Mouse (Mus musculus): Measurements from ENCODE around the gene Abca14. TPM values are rescaled to one million over a fixed set of nuclear protein-coding genes. Genes with fewer than 3 reads are reported as not detected.

Abca14 gene
- polyA plus RNA-seq (2015; fragmentation: Illumina TruSeq; extraction: RNeasy Lipid Tissue Mini Kit (QIAGEN cat#74804); ENCODE audit: low read depth, low replicate concordance), result not detected

GRCm38 (mm10) chr7:120203789-120204188, at the start of gene Abca14:
Abca14 (plus strand) TSS chr7:120203961.

GRCm38 (mm10) chr7:120173603-120174244, 30.0 kb upstream of the Abca14 start, which contains the start of gene Anks4b:
Anks4b (plus strand) TSS chr7:120173858.

GRCm38 (mm10) chr7:120201771-120202170, 2.0 kb upstream of the Abca14 start, which contains the start of gene Crym:
Crym (minus strand) TSS chr7:120202111.

GRCm38 (mm10) chr7:120328087-120328793, 124.5 kb downstream of the Abca14 start, which contains the start of gene Abca15:
Abca15 (plus strand) TSS chr7:120328670.

Other genes starting within 250 kb of the Abca14 start
- 0.45 TPM for gene Dnah3, start 108.7 kb upstream of the Abca14 start, polyA plus RNA-seq (2015; fragmentation: Illumina TruSeq; extraction: RNeasy Lipid Tissue Mini Kit (QIAGEN cat#74804); ENCODE audit: low read depth, low replicate concordance)
- gene Tmem159, start 101.6 kb upstream of the Abca14 start, polyA plus RNA-seq (2015; fragmentation: Illumina TruSeq; extraction: RNeasy Lipid Tissue Mini Kit (QIAGEN cat#74804); ENCODE audit: low read depth, low replicate concordance), result 18.5 TPM
- gene Zp2, start 58.7 kb upstream of the Abca14 start, polyA plus RNA-seq (2015; fragmentation: Illumina TruSeq; extraction: RNeasy Lipid Tissue Mini Kit (QIAGEN cat#74804); ENCODE audit: low read depth, low replicate concordance), result not detected
- gene Anks4b, start 30.1 kb upstream of the Abca14 start, polyA plus RNA-seq (2015; fragmentation: Illumina TruSeq; extraction: RNeasy Lipid Tissue Mini Kit (QIAGEN cat#74804); ENCODE audit: low read depth, low replicate concordance), result 0.10 TPM
- gene Crym, start 1.9 kb upstream of the Abca14 start, polyA plus RNA-seq (2015; fragmentation: Illumina TruSeq; extraction: RNeasy Lipid Tissue Mini Kit (QIAGEN cat#74804); ENCODE audit: low read depth, low replicate concordance), result 102 TPM
- not detected for gene Abca15, start 124.7 kb downstream of the Abca14 start, polyA plus RNA-seq (2015; fragmentation: Illumina TruSeq; extraction: RNeasy Lipid Tissue Mini Kit (QIAGEN cat#74804); ENCODE audit: low read depth, low replicate concordance)
- gene Abca16, start 205.7 kb downstream of the Abca14 start, polyA plus RNA-seq (2015; fragmentation: Illumina TruSeq; extraction: RNeasy Lipid Tissue Mini Kit (QIAGEN cat#74804); ENCODE audit: low read depth, low replicate concordance), result not detected

Measured in brain, adult 10 weeks (tissue).